Mouse (Mus musculus): ENCODE data around the gene Hist1h4h. TPM values are rescaled to one million over a fixed set of nuclear protein-coding genes. Genes with fewer than 3 reads are reported as not detected.
"Not testable (repeated sequence)": the region's sequence is repeated elsewhere in the genome, so short reads cannot be mapped to it uniquely, and the experiment has no call there.

Hist1h4h gene
- polyA plus RNA-seq, 1 experiment = 10.5 TPM

GRCm38 (mm10) chr13:23532262-23533075, 1.6 kb downstream of the Hist1h4h start:
- Histone ChIP-seq H3K4me3 (ENCODE audit: insufficient read depth, low read length) (peak overlapping the region; percentile 46), H3K27ac (ENCODE audit: insufficient read depth, low read length) (peak overlapping the region; percentile 79), H3K4me1 (ENCODE audit: control insufficient read depth, insufficient read depth, low read length) (peaks cover 5% of the 10 kb centered on the region; the same call in 1 of the 2 replicates)
- peak; percentile 38; the same call in 1 of the 2 replicates for TF ChIP-seq POLR2A (IDR thresholded peaks at IDR 0.05; ENCODE audit: low read depth, low read length)
- TF ChIP-seq CTCF (IDR thresholded peaks at IDR 0.05; ENCODE audit: borderline replicate concordance, insufficient read depth, low read length) = no peak

GRCm38 (mm10) chr13:23533560-23534367, 2.9 kb downstream of the Hist1h4h start, which contains the start of gene Hist1h2af:
Hist1h2af (plus strand) TSS chr13:23533906.
- H3K4me1 ChIP-seq (ENCODE audit: control insufficient read depth, insufficient read depth, low read length) = not testable (repeated sequence)
- peak within 1 kb of the TSS; percentile 77 for H3K4me3 ChIP-seq (ENCODE audit: insufficient read depth, low read length)
- peak; percentile 67 for TF ChIP-seq POLR2A (IDR thresholded peaks at IDR 0.05; ENCODE audit: low read depth, low read length)

GRCm38 (mm10) chr13:23534368-23535131, 3.7 kb downstream of the Hist1h4h start:
- TF ChIP-seq POLR2A (IDR thresholded peaks at IDR 0.05; ENCODE audit: low read depth, low read length) (peak; percentile 77; the same call in 1 of the 2 replicates), CTCF (IDR thresholded peaks at IDR 0.05; ENCODE audit: borderline replicate concordance, insufficient read depth, low read length) (no peak)
- Histone ChIP-seq H3K4me3 (ENCODE audit: insufficient read depth, low read length) (peak overlapping the region; percentile 77), H3K27ac (ENCODE audit: insufficient read depth, low read length) (peak overlapping the region; percentile 93), H3K4me1 (ENCODE audit: control insufficient read depth, insufficient read depth, low read length) (peaks cover 3% of the 10 kb centered on the region)

More at GRCm38 (mm10) chr13:23533560-23534367, 2.9 kb downstream of the Hist1h4h start, which contains the start of gene Hist1h2af:
- H3K27ac ChIP-seq (ENCODE audit: insufficient read depth, low read length) = peak within 1 kb of the TSS; percentile 93

GRCm38 (mm10) chr13:23535137-23536075, 4.6 kb downstream of the Hist1h4h start, which contains the start of gene Hist1h3g:
Hist1h3g (plus strand) TSS chr13:23535422.
- Histone ChIP-seq H3K27ac (ENCODE audit: insufficient read depth, low read length) (peak within 1 kb of the TSS; percentile 93), H3K4me3 (ENCODE audit: insufficient read depth, low read length) (peak within 1 kb of the TSS; percentile 77)
- TF ChIP-seq POLR2A (IDR thresholded peaks at IDR 0.05; ENCODE audit: low read depth, low read length) = peak; percentile 94

GRCm38 (mm10) chr13:23536076-23536822, 5.4 kb downstream of the Hist1h4h start:
- Histone ChIP-seq H3K4me1 (ENCODE audit: control insufficient read depth, insufficient read depth, low read length) (peaks cover 3% of the 10 kb centered on the region), H3K27ac (ENCODE audit: insufficient read depth, low read length) (peak overlapping the region; percentile 87), H3K4me3 (ENCODE audit: insufficient read depth, low read length) (peak overlapping the region; percentile 72)
- TF ChIP-seq CTCF (IDR thresholded peaks at IDR 0.05; ENCODE audit: borderline replicate concordance, insufficient read depth, low read length) = no peak
- peak; percentile 62; the same call in 1 of the 2 replicates for TF ChIP-seq POLR2A (IDR thresholded peaks at IDR 0.05; ENCODE audit: low read depth, low read length)

More at GRCm38 (mm10) chr13:23535137-23536075, 4.6 kb downstream of the Hist1h4h start, which contains the start of gene Hist1h3g:
- H3K4me1 ChIP-seq (ENCODE audit: control insufficient read depth, insufficient read depth, low read length) = not testable (repeated sequence)

- H3K27ac ChIP-seq (ENCODE audit: insufficient read depth, low read length) = peak overlapping the region; percentile 17; the same call in 1 of the 2 replicates
- H3K4me3 ChIP-seq (ENCODE audit: insufficient read depth, low read length) = peak overlapping the region; percentile 47
- peaks cover 3% of the 10 kb centered on the region for H3K4me1 ChIP-seq (ENCODE audit: control insufficient read depth, insufficient read depth, low read length)
Observed at GRCm38 (mm10) chr13:23537006-23537710, 6.3 kb downstream of the Hist1h4h start.

GRCm38 (mm10) chr13:23538249-23538648, 7.4 kb downstream of the Hist1h4h start:
- Histone ChIP-seq H3K4me3 (ENCODE audit: insufficient read depth, low read length) (no peak overlapping the region), H3K27ac (ENCODE audit: insufficient read depth, low read length) (0 out of 2 replicates have a peak overlapping the region, but pooled peaks have one; percentile 17), H3K4me1 (ENCODE audit: control insufficient read depth, insufficient read depth, low read length) (peaks cover 3% of the 10 kb centered on the region)
- no peak for TF ChIP-seq POLR2A (IDR thresholded peaks at IDR 0.05; ENCODE audit: low read depth, low read length)
- no peak for TF ChIP-seq CTCF (IDR thresholded peaks at IDR 0.05; ENCODE audit: borderline replicate concordance, insufficient read depth, low read length)

More at GRCm38 (mm10) chr13:23537006-23537710, 6.3 kb downstream of the Hist1h4h start:
- TF ChIP-seq CTCF (IDR thresholded peaks at IDR 0.05; ENCODE audit: borderline replicate concordance, insufficient read depth, low read length) (no peak), POLR2A (IDR thresholded peaks at IDR 0.05; ENCODE audit: low read depth, low read length) (no peak)

- not testable (repeated sequence) for H3K4me3 ChIP-seq (ENCODE audit: insufficient read depth, low read length); H3K27ac ChIP-seq (ENCODE audit: insufficient read depth, low read length); H3K4me1 ChIP-seq (ENCODE audit: control insufficient read depth, insufficient read depth, low read length)
Observed at GRCm38 (mm10) chr13:23539821-23540220, 9.0 kb downstream of the Hist1h4h start.
